Mouse (Mus musculus): Measurements from ENCODE around the gene Slc8a1. TPM values are rescaled to one million over a fixed set of nuclear protein-coding genes. Genes with fewer than 3 reads are reported as not detected.

Slc8a1 gene
- polyA plus RNA-seq (2016; fragmentation: Nextera tagmentation; extraction: Ambion mirVana): 0.57 and 0.89 TPM in 2 replicates

- ATAC-seq: no peak
- no peaks in the 10 kb centered on the region for H3K27me3 ChIP-seq (replicated peaks)
- 76% methylated on average over 14 of the region's 14 CpGs for WGBS (ENCODE audit: insufficient replicate concordance)
- H3K27ac ChIP-seq: no peak within 1 kb of the TSS
- no peak within 1 kb of the TSS for H3K9ac ChIP-seq
- H3K36me3 ChIP-seq: no peaks in the 10 kb centered on the region
- H3K4me2 ChIP-seq: no peak within 1 kb of the TSS
- H3K4me3 ChIP-seq: no peak within 1 kb of the TSS
- H3K9me3 ChIP-seq (replicated peaks): no peaks in the 10 kb centered on the region
- no peaks in the 10 kb centered on the region for H3K4me1 ChIP-seq
Observed at GRCm38 (mm10) chr17:81738311-81738755, at the start of gene Slc8a1. Gene Slc8a1 (minus strand): TSS chr17:81738377.

- H3K4me1 ChIP-seq: no peaks in the 10 kb centered on the region
- H3K36me3 ChIP-seq: no peaks in the 10 kb centered on the region
- 26% methylated on average over 4 of the region's 4 CpGs for WGBS (ENCODE audit: insufficient replicate concordance)
- ATAC-seq: no peak
- no peak overlapping the region for H3K4me3 ChIP-seq
- H3K9me3 ChIP-seq (replicated peaks): no peaks in the 10 kb centered on the region
- H3K27ac ChIP-seq: no peak overlapping the region
- H3K4me2 ChIP-seq: no peak overlapping the region
- H3K9ac ChIP-seq: no peak overlapping the region
- no peaks in the 10 kb centered on the region for H3K27me3 ChIP-seq (replicated peaks)
Observed at GRCm38 (mm10) chr17:81787350-81787749, 49.2 kb upstream of the Slc8a1 start.

GRCm38 (mm10) chr17:81782326-81782725, 44.1 kb upstream of the Slc8a1 start:
- Histone ChIP-seq H3K36me3 (no peaks in the 10 kb centered on the region), H3K27me3 (replicated peaks) (no peaks in the 10 kb centered on the region), H3K4me3 (no peak overlapping the region), H3K4me2 (no peak overlapping the region), H3K4me1 (no peaks in the 10 kb centered on the region), H3K9me3 (replicated peaks) (no peaks in the 10 kb centered on the region), H3K9ac (no peak overlapping the region), H3K27ac (no peak overlapping the region)
- 40% methylated on average over 4 of the region's 4 CpGs for WGBS (ENCODE audit: insufficient replicate concordance)
- ATAC-seq: no peak

GRCm38 (mm10) chr17:81781491-81781890, 43.3 kb upstream of the Slc8a1 start:
- Histone ChIP-seq H3K9ac (no peak overlapping the region), H3K9me3 (replicated peaks) (no peaks in the 10 kb centered on the region), H3K4me3 (no peak overlapping the region), H3K4me1 (no peaks in the 10 kb centered on the region), H3K27me3 (replicated peaks) (no peaks in the 10 kb centered on the region), H3K36me3 (no peaks in the 10 kb centered on the region), H3K27ac (no peak overlapping the region), H3K4me2 (no peak overlapping the region)
- ATAC-seq: no peak
- 67% methylated on average over 5 of the region's 5 CpGs for WGBS (ENCODE audit: insufficient replicate concordance)

GRCm38 (mm10) chr17:81779883-81780282, 41.7 kb upstream of the Slc8a1 start:
- H3K27ac ChIP-seq: no peak overlapping the region
- H3K4me1 ChIP-seq: no peaks in the 10 kb centered on the region
- no peak overlapping the region for H3K9ac ChIP-seq
- WGBS (ENCODE audit: insufficient replicate concordance): 61% methylated on average over 4 of the region's 4 CpGs
- H3K4me3 ChIP-seq: no peak overlapping the region
- H3K27me3 ChIP-seq (replicated peaks): no peaks in the 10 kb centered on the region
- H3K36me3 ChIP-seq: no peaks in the 10 kb centered on the region
- no peak overlapping the region for H3K4me2 ChIP-seq
- ATAC-seq: no peak
- H3K9me3 ChIP-seq (replicated peaks): no peaks in the 10 kb centered on the region

- Histone ChIP-seq H3K27ac (no peak overlapping the region), H3K4me1 (no peaks in the 10 kb centered on the region), H3K9ac (no peak overlapping the region), H3K36me3 (no peaks in the 10 kb centered on the region), H3K4me2 (no peak overlapping the region), H3K9me3 (replicated peaks) (no peaks in the 10 kb centered on the region), H3K27me3 (replicated peaks) (no peaks in the 10 kb centered on the region), H3K4me3 (no peak overlapping the region)
- ATAC-seq: no peak
- 45% methylated on average over 2 of the region's 2 CpGs for WGBS (ENCODE audit: insufficient replicate concordance)
Observed at GRCm38 (mm10) chr17:81750664-81751063, 12.5 kb upstream of the Slc8a1 start.

GRCm38 (mm10) chr17:81743034-81743433, 4.9 kb upstream of the Slc8a1 start:
- H3K4me1 ChIP-seq: no peaks in the 10 kb centered on the region
- H3K9ac ChIP-seq: no peak overlapping the region
- no peak overlapping the region for H3K4me2 ChIP-seq
- H3K27me3 ChIP-seq (replicated peaks): no peaks in the 10 kb centered on the region
- WGBS (ENCODE audit: insufficient replicate concordance): 60% methylated on average over 2 of the region's 2 CpGs
- H3K4me3 ChIP-seq: no peak overlapping the region
- H3K27ac ChIP-seq: no peak overlapping the region
- H3K36me3 ChIP-seq: no peaks in the 10 kb centered on the region
- H3K9me3 ChIP-seq (replicated peaks): no peaks in the 10 kb centered on the region
- ATAC-seq: no peak

GRCm38 (mm10) chr17:81740576-81740975, 2.4 kb upstream of the Slc8a1 start:
- WGBS (ENCODE audit: insufficient replicate concordance): 69% methylated on average over 6 of the region's 6 CpGs
- H3K4me3 ChIP-seq: no peak overlapping the region
- no peaks in the 10 kb centered on the region for H3K27me3 ChIP-seq (replicated peaks)
- H3K9ac ChIP-seq: no peak overlapping the region
- ATAC-seq: no peak
- no peak overlapping the region for H3K27ac ChIP-seq
- H3K4me2 ChIP-seq: no peak overlapping the region
- H3K9me3 ChIP-seq (replicated peaks): no peaks in the 10 kb centered on the region
- H3K4me1 ChIP-seq: no peaks in the 10 kb centered on the region
- H3K36me3 ChIP-seq: no peaks in the 10 kb centered on the region

GRCm38 (mm10) chr17:81737779-81738178, 398 bp downstream of the Slc8a1 start:
- 68% methylated on average over 2 of the region's 2 CpGs for WGBS (ENCODE audit: insufficient replicate concordance)
- H3K9ac ChIP-seq: no peak overlapping the region
- H3K4me1 ChIP-seq: no peaks in the 10 kb centered on the region
- H3K27ac ChIP-seq: no peak overlapping the region
- H3K9me3 ChIP-seq (replicated peaks): no peaks in the 10 kb centered on the region
- no peak overlapping the region for H3K4me3 ChIP-seq
- no peak overlapping the region for H3K4me2 ChIP-seq
- no peak for ATAC-seq
- no peaks in the 10 kb centered on the region for H3K27me3 ChIP-seq (replicated peaks)
- no peaks in the 10 kb centered on the region for H3K36me3 ChIP-seq

GRCm38 (mm10) chr17:81737309-81737708, 868 bp downstream of the Slc8a1 start:
- no peak overlapping the region for H3K4me2 ChIP-seq
- H3K4me1 ChIP-seq: no peaks in the 10 kb centered on the region
- H3K27me3 ChIP-seq (replicated peaks): no peaks in the 10 kb centered on the region
- H3K4me3 ChIP-seq: no peak overlapping the region
- no peaks in the 10 kb centered on the region for H3K9me3 ChIP-seq (replicated peaks)
- 72% methylated on average over 4 of the region's 4 CpGs for WGBS (ENCODE audit: insufficient replicate concordance)
- no peak overlapping the region for H3K9ac ChIP-seq
- no peak for ATAC-seq
- no peaks in the 10 kb centered on the region for H3K36me3 ChIP-seq
- H3K27ac ChIP-seq: no peak overlapping the region

GRCm38 (mm10) chr17:81735583-81735982, 2.6 kb downstream of the Slc8a1 start:
- H3K36me3 ChIP-seq: no peaks in the 10 kb centered on the region
- no peak overlapping the region for H3K27ac ChIP-seq
- no peaks in the 10 kb centered on the region for H3K4me1 ChIP-seq
- no peak overlapping the region for H3K4me2 ChIP-seq
- ATAC-seq: no peak
- no peak overlapping the region for H3K4me3 ChIP-seq
- no peaks in the 10 kb centered on the region for H3K9me3 ChIP-seq (replicated peaks)
- no peaks in the 10 kb centered on the region for H3K27me3 ChIP-seq (replicated peaks)
- WGBS (ENCODE audit: insufficient replicate concordance): 62% methylated on average over 2 of the region's 2 CpGs
- no peak overlapping the region for H3K9ac ChIP-seq

GRCm38 (mm10) chr17:81729891-81730290, 8.3 kb downstream of the Slc8a1 start:
- Histone ChIP-seq H3K27me3 (replicated peaks) (no peaks in the 10 kb centered on the region), H3K4me3 (no peak overlapping the region), H3K4me2 (no peak overlapping the region), H3K9ac (no peak overlapping the region), H3K27ac (no peak overlapping the region), H3K9me3 (replicated peaks) (no peaks in the 10 kb centered on the region), H3K4me1 (no peaks in the 10 kb centered on the region), H3K36me3 (no peaks in the 10 kb centered on the region)
- no peak for ATAC-seq
- 81% methylated on average over 4 of the region's 4 CpGs for WGBS (ENCODE audit: insufficient replicate concordance)

GRCm38 (mm10) chr17:81712273-81712751, 25.9 kb downstream of the Slc8a1 start:
- Histone ChIP-seq H3K36me3 (no peaks in the 10 kb centered on the region), H3K9ac (no peak overlapping the region), H3K9me3 (replicated peaks) (no peaks in the 10 kb centered on the region), H3K4me1 (no peaks in the 10 kb centered on the region), H3K27ac (no peak overlapping the region), H3K4me3 (no peak overlapping the region), H3K27me3 (replicated peaks) (no peaks in the 10 kb centered on the region), H3K4me2 (no peak overlapping the region)
- no peak for ATAC-seq
- WGBS (ENCODE audit: insufficient replicate concordance): 22% methylated on average over 1 of the region's 1 CpGs

All from liver, embryonic 12.5 days (tissue).